Mouse (Mus musculus) liver, embryonic 14.5 days (tissue): ENCODE results near the gene Dok5. TPM values are rescaled to one million over a fixed set of nuclear protein-coding genes. Genes with fewer than 3 reads are reported as not detected.

ENCODE experiments used
- ATAC-seq: fragments of 200-750 bp; cut with Nextera tagmentation; 2 replicates; pipeline ENCODE4 v1.8.0; 2017; ENCODE audit warnings: moderate number of reproducible peaks, mild to moderate bottlenecking, moderate library complexity; ENCODE audit not compliant: insufficient read depth
- DNase-seq, 3 experiments: peaks; one replicate each; pipeline ENCODE4 v3.0.0-alpha.2; 2012 to 2013; ENCODE audit warnings: low read depth in 3 of 3, low spot score in 3 of 3
- H3K27ac ChIP-seq: fragments of 300-500 bp; sonication (generic); 2 replicates; pipeline ENCODE4 v1.5.1; 2014; ENCODE audit warnings: moderate library complexity, mild to moderate bottlenecking, control low read depth, inconsistent platforms
- H3K27me3 ChIP-seq: fragments of 300-500 bp; sonication (generic); 2 replicates; pipeline ENCODE4 v1.6.1; 2014; ENCODE audit warnings: mild to moderate bottlenecking, low read length, moderate library complexity; ENCODE audit not compliant: control insufficient read depth, insufficient read depth
- H3K36me3 ChIP-seq: fragments of 300-500 bp; sonication (generic); replicated peaks from 2 replicates; pipeline ENCODE4 v1.6.1; 2014; ENCODE audit warnings: low read depth; ENCODE audit not compliant: control insufficient read depth, insufficient read depth
- H3K4me1 ChIP-seq, 2 experiments: fragments of 200-500 bp in 1 of 2; fragments of 300-500 bp in 1 of 2; sonication (generic) in 1 of 2; replicated peaks; 2 replicates each; pipeline ENCODE4 v1.6.1; 2012 to 2014; ENCODE audit warnings: antibody characterized with exemption in 1 of 2, inconsistent platforms in 1 of 2, low read length in 1 of 2; ENCODE audit not compliant: control insufficient read depth in 2 of 2, insufficient read depth in 2 of 2
- H3K4me2 ChIP-seq: fragments of 300-500 bp; sonication (generic); 2 replicates; pipeline ENCODE4 v1.6.1; 2014; ENCODE audit warnings: low read depth, mild to moderate bottlenecking, control low read depth, moderate library complexity
- H3K4me3 ChIP-seq, 2 experiments: fragments of 200-500 bp in 1 of 2; fragments of 300-500 bp in 1 of 2; sonication (generic) in 1 of 2; 2 replicates each; pipeline ENCODE4 v1.5.1; 2012 to 2014; ENCODE audit warnings: low read depth in 2 of 2, low read length in 2 of 2, mild to moderate bottlenecking in 2 of 2, control low read depth in 1 of 2, inconsistent platforms in 1 of 2, moderate library complexity in 1 of 2; ENCODE audit not compliant: insufficient read depth in 1 of 2
- H3K9ac ChIP-seq: fragments of 300-500 bp; sonication (generic); replicated peaks from 2 replicates; pipeline ENCODE4 v1.6.1; 2014; ENCODE audit warnings: mild to moderate bottlenecking, control low read depth, moderate library complexity
- H3K9me3 ChIP-seq: fragments of 300-500 bp; sonication (generic); 2 replicates; pipeline ENCODE4 v1.6.1; 2016; ENCODE audit warnings: low read length, mixed read lengths; ENCODE audit not compliant: control insufficient read depth
- CTCF ChIP-seq: IDR thresholded peaks from 2 replicates; pipeline ENCODE4 v1.5.1; 2016; ENCODE audit warnings: antibody characterized with exemption, low read depth, control low read depth
- EP300 ChIP-seq: IDR thresholded peaks from 2 replicates; pipeline ENCODE4 v1.6.1; 2016; ENCODE audit warnings: antibody characterized with exemption, low read depth
- WGBS: fragments of 180-500 bp; shearing (Covaris S2); extraction: QIAGEN DNeasy Blood & Tissue Kit; methylation state at CpG from one replicate; pipeline ENCODE4 v1.1.7; 2014; ENCODE audit not compliant: insufficient replicate concordance; 5-methylcytosine and 5-hydroxymethylcytosine counted together
- polyA plus RNA-seq, 2 experiments: library from polyadenylated mRNA; depleted of rRNA in 1 of 2; stranded (reverse) in 1 of 2; unstranded in 1 of 2; fragments of >200 nt; fragmentation: Nextera tagmentation in 1 of 2; extraction: Ambion mirVana in 1 of 2; gene quantifications; 2 replicates each; pipeline versions ENCODE4 v1.2.1 to v1.2.3; 2012 to 2014

Gene Dok5
- polyA plus RNA-seq, 2 experiments, result 0.15 to 0.19 TPM

DNA sequence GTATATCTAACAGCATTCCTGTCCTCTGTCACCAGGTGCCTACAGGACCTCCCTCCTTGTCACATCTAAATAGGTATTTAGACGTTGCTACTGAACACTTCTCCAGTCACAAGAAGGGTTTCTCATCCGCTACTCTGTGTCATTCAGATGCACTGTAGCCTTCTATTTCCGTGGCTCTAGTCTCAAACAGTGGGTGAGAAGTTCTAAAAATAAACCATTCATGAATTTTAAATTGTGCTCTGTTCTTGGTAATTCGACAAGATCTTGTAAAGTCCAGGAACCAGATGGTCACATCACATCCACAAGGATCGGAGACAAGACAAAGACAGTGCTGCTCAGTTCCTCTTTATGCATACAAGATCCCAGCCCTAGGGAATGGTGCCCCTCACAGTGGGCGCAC, 46.0 kb downstream of the Dok5 start:
- Histone ChIP-seq H3K4me2 (no peak overlapping the region), H3K27me3 (no peaks in the 10 kb centered on the region), H3K9ac (no peak overlapping the region), H3K36me3 (no peaks in the 10 kb centered on the region), H3K4me3 (no peak overlapping the region), H3K4me1 (no peaks in the 10 kb centered on the region), H3K9me3 (no peaks in the 10 kb centered on the region), H3K27ac (no peak overlapping the region)
- WGBS, result 53% methylated on average over 6 of the region's 6 CpGs
- ATAC-seq (no peak), DNase-seq (no peak)
- no peak for TF ChIP-seq EP300
- TF ChIP-seq CTCF, result no peak

DNA sequence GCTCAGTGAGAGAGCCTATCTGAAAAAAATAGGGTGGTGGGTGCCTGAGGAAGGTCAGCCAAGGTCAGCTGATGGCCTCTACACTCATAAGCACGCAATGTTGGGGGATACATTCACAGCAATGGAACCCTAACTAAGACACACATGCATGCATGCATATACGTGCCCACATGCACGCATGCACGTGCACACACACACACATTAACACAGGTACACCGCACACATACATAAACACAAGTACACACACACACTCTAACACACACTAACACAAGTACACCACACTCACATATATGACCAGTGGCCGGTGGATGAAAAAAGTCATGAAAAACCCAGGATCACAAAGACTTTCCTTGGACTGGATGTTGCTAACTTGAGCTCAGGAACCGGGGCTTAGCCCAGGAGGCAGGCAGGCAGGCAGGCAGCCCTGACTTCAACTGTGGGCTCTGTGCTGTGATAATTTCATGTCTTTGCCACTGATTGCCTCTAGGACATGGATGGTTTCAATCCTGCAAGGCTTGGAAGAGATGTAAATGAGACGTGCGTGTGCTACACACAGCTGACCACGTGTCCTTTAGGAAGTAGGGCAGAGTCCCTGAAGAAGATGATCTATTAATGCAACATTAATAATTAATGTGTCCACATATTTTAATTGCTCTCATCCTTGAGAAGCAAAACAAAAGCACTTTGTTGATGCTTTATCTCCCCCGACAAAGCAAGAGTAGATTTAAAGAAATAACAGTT, 48.6 kb downstream of the Dok5 start:
- no peak overlapping the region for H3K27ac ChIP-seq
- TF ChIP-seq CTCF (no peak), EP300 (no peak)
- no peaks in the 10 kb centered on the region for H3K27me3 ChIP-seq
- H3K4me1 ChIP-seq, result no peaks in the 10 kb centered on the region
- 62% methylated on average over 11 of the region's 11 CpGs for WGBS
- H3K36me3 ChIP-seq, result no peaks in the 10 kb centered on the region
- DNase-seq (no peak), ATAC-seq (no peak)
- no peak overlapping the region for H3K4me3 ChIP-seq
- no peak overlapping the region for H3K4me2 ChIP-seq
- H3K9ac ChIP-seq, result no peak overlapping the region
- no peaks in the 10 kb centered on the region for H3K9me3 ChIP-seq

DNA sequence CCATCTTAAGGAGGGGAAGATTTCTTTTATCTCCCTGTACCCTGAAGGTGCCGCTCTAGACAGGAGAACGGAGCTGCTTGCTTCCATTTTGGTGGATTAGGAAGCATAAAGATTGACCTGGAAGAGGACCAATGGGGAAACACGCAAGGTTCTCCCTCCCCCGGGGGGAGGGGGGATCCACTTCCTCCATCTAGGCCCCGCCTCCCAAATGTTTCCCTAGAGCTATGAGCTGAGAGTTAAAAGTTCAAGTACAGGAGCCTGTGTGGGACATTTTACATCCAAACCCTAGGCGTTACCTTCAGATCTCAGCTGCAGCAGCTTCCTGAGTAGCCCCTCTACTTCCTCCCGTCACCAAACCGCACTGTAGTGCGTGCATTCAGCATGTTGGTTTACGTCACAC, 56.5 kb downstream of the Dok5 start:
- Histone ChIP-seq H3K4me2 (no peak overlapping the region), H3K27me3 (no peaks in the 10 kb centered on the region), H3K4me1 (no peaks in the 10 kb centered on the region), H3K9me3 (no peaks in the 10 kb centered on the region), H3K9ac (no peak overlapping the region), H3K36me3 (no peaks in the 10 kb centered on the region), H3K27ac (no peak overlapping the region), H3K4me3 (no peak overlapping the region)
- TF ChIP-seq CTCF, result no peak
- TF ChIP-seq EP300, result no peak
- WGBS, result 70% methylated on average over 10 of the region's 10 CpGs
- no peak for DNase-seq
- no peak for ATAC-seq

- TF ChIP-seq EP300, result no peak
- no peak for TF ChIP-seq CTCF
- WGBS, result 40% methylated on average over 8 of the region's 8 CpGs
- DNase-seq, result no peak
Measured at GRCm38 (mm10) chr2:170791332-170792017, 59.9 kb downstream of the Dok5 start.

GRCm38 (mm10) chr2:170795242-170795641, 63.6 kb downstream of the Dok5 start:
- ATAC-seq (no peak), DNase-seq (no peak)
- Histone ChIP-seq H3K4me3 (no peak overlapping the region), H3K9ac (no peak overlapping the region), H3K27ac (no peak overlapping the region), H3K4me1 (no peaks in the 10 kb centered on the region), H3K9me3 (peaks cover 3% of the 10 kb centered on the region; the same call in 1 of the 2 replicates), H3K36me3 (no peaks in the 10 kb centered on the region), H3K27me3 (no peaks in the 10 kb centered on the region), H3K4me2 (no peak overlapping the region)
- TF ChIP-seq CTCF (peak; percentile 45), EP300 (no peak)
- WGBS, result 49% methylated on average over 3 of the region's 3 CpGs

More at GRCm38 (mm10) chr2:170791332-170792017, 59.9 kb downstream of the Dok5 start:
- Histone ChIP-seq H3K27me3 (no peaks in the 10 kb centered on the region), H3K9me3 (peaks cover 3% of the 10 kb centered on the region; the same call in 1 of the 2 replicates), H3K9ac (no peak overlapping the region), H3K36me3 (no peaks in the 10 kb centered on the region), H3K4me2 (no peak overlapping the region), H3K27ac (no peak overlapping the region), H3K4me1 (no peaks in the 10 kb centered on the region), H3K4me3 (no peak overlapping the region)
- ATAC-seq, result no peak
